Mouse (Mus musculus): ENCODE measurements around the gene Arf6. TPM values are rescaled to one million over a fixed set of nuclear protein-coding genes. Genes with fewer than 3 reads are reported as not detected.

Gene Arf6
- 50.9 and 53.3 TPM in 2 replicates for polyA plus RNA-seq (2012; rRNA removed)

DNA sequence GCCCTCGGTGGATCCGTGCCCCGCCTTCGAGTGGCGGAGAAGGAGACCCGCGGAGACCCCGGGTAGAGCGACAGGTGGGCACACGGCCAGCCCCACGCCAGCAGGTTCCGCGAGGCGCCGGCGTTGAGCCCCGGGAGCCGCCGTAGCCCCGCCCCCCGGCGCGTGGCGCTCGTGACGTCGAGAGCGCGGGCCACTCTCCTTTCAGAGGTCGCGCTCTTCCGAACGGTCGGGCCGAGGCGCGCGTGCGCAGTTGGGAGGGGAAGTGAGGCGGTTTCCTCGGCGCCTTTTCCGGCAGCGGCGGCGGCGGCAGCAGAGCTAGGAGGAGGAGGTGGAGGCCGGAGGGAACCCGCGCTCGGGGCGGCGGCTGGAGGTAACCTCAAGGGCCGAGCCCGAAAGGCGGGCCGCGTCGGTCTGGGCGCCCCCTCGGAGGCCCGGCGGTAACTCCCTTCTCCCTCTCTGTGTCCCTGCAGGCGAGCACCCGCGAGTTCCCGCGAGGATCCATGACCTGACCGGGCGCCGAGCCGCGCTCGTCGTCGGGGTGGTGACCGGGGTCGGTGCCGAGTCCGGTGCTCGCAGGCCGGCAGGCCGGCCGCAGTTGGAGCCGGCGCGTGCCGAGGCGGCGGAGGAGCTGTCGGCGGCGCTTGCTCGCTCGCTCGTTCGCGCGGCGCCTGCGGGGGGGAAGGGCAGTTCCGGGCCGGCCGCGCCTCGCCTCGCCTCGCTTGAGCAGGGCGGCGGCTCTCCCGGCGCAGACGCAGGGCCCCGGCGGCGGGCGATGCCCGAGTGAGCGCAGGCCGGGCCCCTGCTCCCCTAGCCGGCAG is at the start of gene Arf6, which contains the start of gene Gm9887:
TSS of gene Arf6 (plus strand) at position 297 of the 818 bp plus-strand sequence.
TSS of gene Gm9887 (minus strand) at position 605 of the 818 bp plus-strand sequence.

DNA sequence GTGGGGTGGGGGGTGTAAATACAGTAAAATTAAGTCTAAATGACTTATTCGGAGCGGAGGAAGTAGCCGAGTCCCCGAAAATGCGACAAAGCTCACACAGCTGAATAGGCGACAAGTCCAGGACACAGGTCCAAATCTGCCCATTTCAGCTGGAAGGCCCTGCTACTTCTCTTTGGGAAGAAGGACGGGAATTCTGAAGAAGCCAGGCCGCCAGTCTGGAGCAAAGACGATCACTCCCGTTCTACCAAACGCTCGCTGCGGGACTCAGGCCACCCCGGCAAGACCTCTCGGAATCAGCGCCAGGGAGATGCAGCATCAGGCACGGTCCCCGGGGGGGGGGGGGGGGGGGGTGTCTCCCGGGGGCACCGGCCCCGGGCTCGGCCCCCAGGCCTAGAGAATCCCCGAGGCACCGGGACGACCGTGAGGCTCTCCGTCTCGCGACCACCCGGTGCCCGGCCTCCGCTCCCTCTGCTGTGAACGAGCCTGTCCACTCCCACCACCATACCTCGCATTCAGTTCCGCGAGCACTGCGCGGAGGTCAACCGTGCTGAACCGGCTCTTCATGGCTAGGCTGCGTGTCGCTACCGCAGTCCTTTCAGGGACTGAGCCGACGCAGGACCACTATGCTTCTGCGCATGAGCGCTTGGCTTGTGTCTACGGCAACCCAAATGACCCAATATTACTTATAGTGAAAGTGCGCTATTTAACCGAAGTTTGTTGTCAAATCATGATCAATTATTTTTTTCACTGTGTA is 15.2 kb upstream of the Arf6 start, which contains the start of gene Nemf:
TSS of gene Nemf (minus strand) at position 620 of the 754 bp plus-strand sequence.

Other genes starting within 250 kb of the Arf6 start
- 1,582 and 1,774 TPM in 2 replicates for gene Rps29, start 213.0 kb upstream of the Arf6 start, polyA plus RNA-seq (2012; rRNA removed)
- 4.0 and 4.5 TPM in 2 replicates for gene Lrr1, start 203.3 kb upstream of the Arf6 start, polyA plus RNA-seq (2012; rRNA removed)
- 494 and 497 TPM in 2 replicates for gene Rpl36al, start 188.1 kb upstream of the Arf6 start, polyA plus RNA-seq (2012; rRNA removed)
- gene Mgat2, start 188.0 kb upstream of the Arf6 start, polyA plus RNA-seq (2012; rRNA removed) = 12.2 and 12.6 TPM in 2 replicates
- 1.7 and 2.2 TPM in 2 replicates for gene Gm49383, start 175.0 kb upstream of the Arf6 start, polyA plus RNA-seq (2012; rRNA removed)
- gene Dnaaf2, start 173.7 kb upstream of the Arf6 start, polyA plus RNA-seq (2012; rRNA removed) = 1.7 and 1.8 TPM in 2 replicates
- 2.6 and 3.0 TPM in 2 replicates for gene Gm49384, start 167.9 kb upstream of the Arf6 start, polyA plus RNA-seq (2012; rRNA removed)
- gene Pole2, start 144.0 kb upstream of the Arf6 start, polyA plus RNA-seq (2012; rRNA removed) = 11.3 and 11.9 TPM in 2 replicates
- 0.25 and 1.9 TPM in 2 replicates for gene Klhdc1, start 131.0 kb upstream of the Arf6 start, polyA plus RNA-seq (2012; rRNA removed)
- gene Klhdc2, start 75.5 kb upstream of the Arf6 start, polyA plus RNA-seq (2012; rRNA removed) = 32.0 and 33.2 TPM in 2 replicates
- 8.7 and 10.1 TPM in 2 replicates for gene Nemf, start 15.0 kb upstream of the Arf6 start, polyA plus RNA-seq (2012; rRNA removed)
- gene Gm9887, start 308 bp downstream of the Arf6 start, polyA plus RNA-seq (2012; rRNA removed) = 0.25 and 0.35 TPM in 2 replicates
- 5.5 and 6.4 TPM in 2 replicates for gene Vcpkmt, start 210.9 kb downstream of the Arf6 start, polyA plus RNA-seq (2012; rRNA removed)